Mouse (Mus musculus) hindbrain, embryonic 16.5 days (tissue): ENCODE data around the gene Cmtm5. TPM values are rescaled to one million over a fixed set of nuclear protein-coding genes. Genes with fewer than 3 reads are reported as not detected.
"Not testable (repeated sequence)": the region's sequence is repeated elsewhere in the genome, so short reads cannot be mapped to it uniquely, and the experiment has no call there.

ENCODE experiments used
- ATAC-seq: fragments of 200-750 bp; cut with Nextera tagmentation; 2 replicates; pipeline ENCODE4 v1.8.0; 2017; ENCODE audit warnings: moderate TSS enrichment, moderate library complexity
- H3K27ac ChIP-seq: fragments of 300-500 bp; sonication (generic); 2 replicates; pipeline ENCODE4 v1.5.1; 2014; ENCODE audit warnings: low read depth, mild to moderate bottlenecking, control low read depth, low read length, moderate library complexity
- H3K27me3 ChIP-seq: fragments of 300-500 bp; sonication (generic); replicated peaks from 2 replicates; pipeline ENCODE4 v1.6.1; 2014; ENCODE audit warnings: low read length; ENCODE audit not compliant: control insufficient read depth, insufficient read depth
- H3K36me3 ChIP-seq: fragments of 300-500 bp; sonication (generic); 2 replicates; pipeline ENCODE4 v1.6.1; 2014; ENCODE audit warnings: mild to moderate bottlenecking, low read length, moderate library complexity, mixed read lengths; ENCODE audit not compliant: control insufficient read depth, insufficient read depth
- H3K4me1 ChIP-seq: fragments of 300-500 bp; sonication (generic); 2 replicates; pipeline ENCODE4 v1.6.1; 2014; ENCODE audit warnings: low read depth, low read length; ENCODE audit not compliant: control insufficient read depth, insufficient read depth
- H3K4me2 ChIP-seq: fragments of 300-500 bp; sonication (generic); 2 replicates; pipeline ENCODE4 v1.6.1; 2014; ENCODE audit warnings: mild to moderate bottlenecking, low read length, control low read depth, moderate library complexity
- H3K4me3 ChIP-seq: fragments of 300-500 bp; sonication (generic); 2 replicates; pipeline ENCODE4 v1.5.1; 2014; ENCODE audit warnings: mild to moderate bottlenecking, low read length, control low read depth, moderate library complexity
- H3K9ac ChIP-seq: fragments of 300-500 bp; sonication (generic); 2 replicates; pipeline ENCODE4 v1.6.1; 2014; ENCODE audit warnings: low read depth, mild to moderate bottlenecking, control low read depth, low read length, moderate library complexity
- H3K9me3 ChIP-seq: fragments of 300-500 bp; sonication (generic); 2 replicates; pipeline ENCODE4 v1.6.1; 2014; ENCODE audit warnings: mild to moderate bottlenecking, low read length, moderate library complexity; ENCODE audit not compliant: control insufficient read depth
- WGBS: fragments of 180-500 bp; shearing (Covaris S2); extraction: QIAGEN DNeasy Blood & Tissue Kit; methylation state at CpG from one replicate; pipeline ENCODE4 v1.1.7; 2014; 5-methylcytosine and 5-hydroxymethylcytosine counted together
- microRNA counts: library from miRNA; unstranded; fragments of <30 nt; microRNA quantifications from one replicate; lab custom pipeline; 2016
- microRNA-seq: library from miRNA; unstranded; fragments of <30 nt; microRNA quantifications from one replicate; pipeline ENCODE4, GENCODE M21; 2017
- polyA plus RNA-seq: library from polyadenylated mRNA; unstranded; fragments of >200 nt; fragmentation: Nextera tagmentation; extraction: Ambion mirVana; gene quantifications from 2 replicates; pipeline ENCODE4 v1.2.1, GENCODE M21; 2015

Gene Cmtm5
- polyA plus RNA-seq, 1 experiment from 2014 or later, result 28.5 TPM

DNA sequence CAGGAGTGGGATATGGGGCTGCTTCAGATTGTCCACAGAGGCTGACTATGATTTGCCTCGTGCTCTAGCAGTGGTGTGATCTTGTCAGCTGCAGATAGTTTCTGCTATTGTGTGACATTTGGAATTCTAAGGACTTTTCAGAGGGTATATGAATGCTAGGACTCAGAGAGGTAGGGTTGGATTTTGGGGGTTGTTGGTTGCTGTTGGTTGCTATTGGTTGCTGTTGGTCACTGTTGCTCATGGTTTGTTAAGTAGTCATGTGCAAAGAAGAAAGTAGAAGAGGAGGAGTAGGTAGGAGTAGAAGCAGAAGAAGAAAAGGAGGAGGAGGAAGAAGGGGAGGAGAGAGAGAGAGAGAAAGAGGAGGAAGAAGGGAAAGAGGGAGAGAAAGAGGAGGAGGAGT is 40.6 kb downstream of the Cmtm5 start, which contains the start of gene Gm17428:
TSS of gene Gm17428 (plus strand) at position 301 of the 400 bp plus-strand sequence.
- Histone ChIP-seq H3K36me3 (no peaks in the 10 kb centered on the region), H3K27me3 (no peaks in the 10 kb centered on the region), H3K9ac (no peak within 1 kb of the TSS), H3K4me1 (peaks cover 12% of the 10 kb centered on the region), H3K27ac (no peak within 1 kb of the TSS), H3K4me2 (no peak within 1 kb of the TSS), H3K9me3 (no peaks in the 10 kb centered on the region), H3K4me3 (no peak within 1 kb of the TSS)
- ATAC-seq, result no peak
- 70% methylated on average over 1 of the region's 1 CpGs for WGBS

DNA sequence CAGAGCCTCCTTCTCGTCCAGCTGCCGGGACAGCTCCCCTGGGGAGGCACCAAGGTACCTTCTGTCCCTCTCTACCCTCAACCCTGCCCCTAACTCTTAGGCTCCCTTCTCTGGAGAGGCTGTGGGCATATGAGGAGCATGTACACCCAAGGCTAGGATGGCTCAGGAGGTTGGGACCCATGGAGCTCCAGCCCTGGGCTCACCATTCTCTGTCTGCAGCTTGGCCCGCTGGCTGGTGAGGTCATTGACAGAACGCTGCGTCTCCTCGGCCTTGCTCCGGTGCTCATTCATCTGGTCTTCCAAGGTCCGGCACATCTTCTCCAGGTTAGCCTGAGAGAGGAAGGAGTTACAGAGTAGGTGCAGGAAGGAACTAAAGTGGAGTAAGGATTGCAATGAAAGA is 42.6 kb downstream of the Cmtm5 start:
- Histone ChIP-seq H3K4me3 (no peak overlapping the region), H3K9me3 (no peaks in the 10 kb centered on the region), H3K36me3 (no peaks in the 10 kb centered on the region), H3K4me1 (peaks cover 8% of the 10 kb centered on the region), H3K9ac (no peak overlapping the region), H3K27ac (no peak overlapping the region), H3K27me3 (no peaks in the 10 kb centered on the region), H3K4me2 (no peak overlapping the region)
- ATAC-seq, result no peak
- 88% methylated on average over 8 of the region's 8 CpGs for WGBS

DNA sequence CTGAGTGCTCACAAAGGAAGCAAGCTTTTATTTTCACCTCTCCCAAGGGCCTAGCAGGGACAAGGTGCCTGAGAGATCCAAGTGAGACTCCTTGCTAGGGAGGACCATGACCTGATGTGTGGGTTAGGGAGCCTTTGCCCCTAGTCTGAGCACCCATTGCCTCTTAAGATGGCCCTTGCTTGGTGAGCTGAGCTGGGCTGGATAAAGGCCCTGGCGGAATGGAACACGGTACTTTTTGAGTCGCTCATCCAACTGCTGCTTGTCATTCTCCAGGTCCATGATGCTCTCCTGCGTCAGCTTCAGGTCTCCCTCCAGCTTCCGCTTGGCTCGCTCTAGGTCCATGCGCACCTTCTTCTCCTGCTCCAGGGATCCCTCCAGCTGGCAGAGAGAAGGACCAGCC is 45.9 kb downstream of the Cmtm5 start:
- Histone ChIP-seq H3K27ac (no peak overlapping the region), H3K4me1 (no peaks in the 10 kb centered on the region), H3K9ac (no peak overlapping the region), H3K4me3 (no peak overlapping the region), H3K27me3 (no peaks in the 10 kb centered on the region), H3K36me3 (no peaks in the 10 kb centered on the region), H3K9me3 (no peaks in the 10 kb centered on the region), H3K4me2 (no peak overlapping the region)
- ATAC-seq, result no peak
- WGBS, result 96% methylated on average over 7 of the region's 7 CpGs

DNA sequence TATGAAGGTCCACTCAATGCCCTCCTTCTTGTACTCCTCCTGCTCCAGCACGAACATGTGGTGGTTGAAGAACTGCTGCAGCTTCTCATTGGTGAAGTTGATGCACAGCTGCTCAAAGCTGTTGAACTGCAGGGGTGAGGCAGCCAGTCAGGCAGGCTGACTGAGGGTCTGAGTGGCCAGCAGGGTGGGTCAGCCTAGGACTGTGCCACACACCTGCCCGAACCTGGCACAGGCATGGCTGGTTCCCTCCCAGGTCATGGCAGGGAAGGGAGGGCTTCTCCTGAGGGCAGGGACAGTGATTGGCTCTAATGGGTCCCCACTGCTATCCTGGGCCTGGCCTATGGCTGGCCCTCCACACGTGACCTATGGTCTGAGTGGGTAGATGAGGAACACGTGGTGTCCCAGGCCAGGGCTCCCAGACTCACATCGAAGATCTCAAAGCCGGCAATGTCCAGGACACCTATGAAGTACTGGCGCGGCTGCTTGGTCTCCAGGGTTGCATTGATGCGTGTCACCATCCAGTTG is 52.4 kb downstream of the Cmtm5 start:
- H3K4me1 ChIP-seq, H3K4me3 ChIP-seq, H3K9me3 ChIP-seq, H3K27me3 ChIP-seq, H3K4me2 ChIP-seq, H3K27ac ChIP-seq, H3K36me3 ChIP-seq, H3K9ac ChIP-seq: not testable (repeated sequence)
- 90% methylated on average over 8 of the region's 9 CpGs for WGBS
- peak; percentile 29; the same call in 1 of the 2 replicates for ATAC-seq

MicroRNAs encoded within 50 kb of the gene (microRNA counts, 519-probe panel; counts per million panel counts)
- 1,996 counts per million, percentile 28 among the panel's probes with 10 or more counts for microRNA mmu-miR-208a (lab: Ali Mortazavi, UCI)
- not detected for microRNA mmu-miR-208b (lab: Ali Mortazavi, UCI)

Small RNA genes lying within 50 kb of the gene (microRNA-seq; reads per million reads assigned to microRNA genes)
- gene Mir208a (0.83 reads per million), gene Mir208b (12.1 reads per million, percentile 28 among the genes with 10 or more reads in this experiment)

Other genes starting within 250 kb of the Cmtm5 start
- gene Acin1, start 249.3 kb upstream of the Cmtm5 start, polyA plus RNA-seq, result 89.5 and 98.2 TPM in 2 replicates
- 0.28 and 0.34 TPM in 2 replicates for gene Gm29776, start 237.4 kb upstream of the Cmtm5 start, polyA plus RNA-seq
- not detected in 2 replicates for gene Cebpe, start 224.1 kb upstream of the Cmtm5 start, polyA plus RNA-seq
- 8.6 and 11.2 TPM in 2 replicates for gene Slc7a8, start 154.3 kb upstream of the Cmtm5 start, polyA plus RNA-seq
- 0.20 TPM in 1 of 2 replicates, not detected in the other for gene Rnf212b, start 122.1 kb upstream of the Cmtm5 start, polyA plus RNA-seq
- gene Homez, start 65.3 kb upstream of the Cmtm5 start, polyA plus RNA-seq, result 11.2 and 12.9 TPM in 2 replicates
- gene Ppp1r3e, start 58.7 kb upstream of the Cmtm5 start, polyA plus RNA-seq, result 4.1 and 5.3 TPM in 2 replicates
- 4.8 and 5.9 TPM in 2 replicates for gene Bcl2l2, start 52.9 kb upstream of the Cmtm5 start, polyA plus RNA-seq
- 0.14 TPM in 1 of 2 replicates, not detected in the other for gene Gm20521, start 52.8 kb upstream of the Cmtm5 start, polyA plus RNA-seq
- gene Pabpn1, start 43.8 kb upstream of the Cmtm5 start, polyA plus RNA-seq, result 127 and 130 TPM in 2 replicates
- 254 and 275 TPM in 2 replicates for gene Slc22a17, start 23.1 kb upstream of the Cmtm5 start, polyA plus RNA-seq
- gene Efs, start 10.1 kb upstream of the Cmtm5 start, polyA plus RNA-seq, result 14.2 and 15.5 TPM in 2 replicates
- 1.3 TPM in 2 replicates for gene Il25, start 3.6 kb upstream of the Cmtm5 start, polyA plus RNA-seq
- gene Myh6, start 30.7 kb downstream of the Cmtm5 start, polyA plus RNA-seq, result 1.6 and 1.8 TPM in 2 replicates
- gene Gm17428, start 40.7 kb downstream of the Cmtm5 start, polyA plus RNA-seq, result not detected in 2 replicates
- gene Myh7, start 58.4 kb downstream of the Cmtm5 start, polyA plus RNA-seq, result 8.5 and 10.6 TPM in 2 replicates
- 48.2 and 50.6 TPM in 2 replicates for gene Ngdn, start 79.2 kb downstream of the Cmtm5 start, polyA plus RNA-seq
- 18.4 and 20.5 TPM in 2 replicates for gene Zfhx2, start 156.1 kb downstream of the Cmtm5 start, polyA plus RNA-seq
- gene Thtpa, start 158.5 kb downstream of the Cmtm5 start, polyA plus RNA-seq, result 34.4 and 36.1 TPM in 2 replicates
- 6.9 and 7.7 TPM in 2 replicates for gene Ap1g2, start 170.3 kb downstream of the Cmtm5 start, polyA plus RNA-seq
- gene Jph4, start 180.7 kb downstream of the Cmtm5 start, polyA plus RNA-seq, result 31.8 and 32.3 TPM in 2 replicates